Mouse (Mus musculus) E14TG2a.4 (cell line): Measurements from ENCODE around the gene Rhob.

Experiments used
- CTCF ChIP-seq: conservative IDR thresholded peaks from 2 replicates; pipeline ENCODE4 v1.5.1; 2014; ENCODE audit warnings: low read length
- POU5F1 ChIP-seq: IDR thresholded peaks from 2 replicates; pipeline ENCODE4 v1.6.1; 2014; ENCODE audit warnings: low read length, borderline replicate concordance

GRCm38 (mm10) chr12:8499871-8500596 is at the start of gene Rhob:
- TF ChIP-seq CTCF (no peak), POU5F1 (no peak)
